Mouse (Mus musculus) thymus, adult 2 months (tissue): ENCODE data around the gene Fam221a. TPM values are rescaled to one million over a fixed set of nuclear protein-coding genes. Genes with fewer than 3 reads are reported as not detected.

ENCODE experiments used
- DNase-seq: peaks from one replicate; pipeline ENCODE4 v3.0.0; 2021
- H3K27ac ChIP-seq: fragments of 200-500 bp; 2 replicates; pipeline ENCODE4 v1.5.1; 2012; ENCODE audit warnings: low read length, control low read depth; ENCODE audit not compliant: control insufficient read depth, insufficient read depth
- H3K27me3 ChIP-seq: fragments of 200-500 bp; 2 replicates; pipeline ENCODE4 v1.6.1; 2012; ENCODE audit warnings: mild to moderate bottlenecking, low read length, moderate library complexity, mixed read lengths; ENCODE audit not compliant: control insufficient read depth, insufficient read depth
- H3K36me3 ChIP-seq: fragments of 200-500 bp; 2 replicates; pipeline ENCODE4 v1.6.1; 2012; ENCODE audit warnings: mild to moderate bottlenecking, low read length, moderate library complexity; ENCODE audit not compliant: control insufficient read depth, insufficient read depth
- H3K4me1 ChIP-seq: fragments of 200-500 bp; replicated peaks from 2 replicates; pipeline ENCODE4 v1.6.1; 2012; ENCODE audit warnings: low read length; ENCODE audit not compliant: control insufficient read depth, insufficient read depth
- H3K4me3 ChIP-seq: fragments of 200-500 bp; 2 replicates; pipeline ENCODE4 v1.5.1; 2012; ENCODE audit warnings: mild to moderate bottlenecking, low read length, control low read depth, moderate library complexity; ENCODE audit not compliant: control insufficient read depth, insufficient read depth
- CTCF ChIP-seq: fragments of 200-500 bp; IDR thresholded peaks from 2 replicates; pipeline ENCODE4 v1.5.1; 2012; ENCODE audit warnings: mild to moderate bottlenecking, control low read depth, low read length, moderate library complexity, borderline replicate concordance; ENCODE audit not compliant: control insufficient read depth, poor library complexity, insufficient read depth; ENCODE audit errors: extremely low read depth
- POLR2A ChIP-seq: fragments of 200-500 bp; IDR thresholded peaks from 2 replicates; pipeline ENCODE4 v1.6.1; 2012; ENCODE audit warnings: mild to moderate bottlenecking, low read length, control low read depth, moderate library complexity; ENCODE audit not compliant: control insufficient read depth, poor library complexity, insufficient read depth; ENCODE audit errors: extremely low read depth
- WGBS: fragments of 180-500 bp; shearing (Covaris S2); methylation state at CpG from one replicate; pipeline ENCODE4 v1.1.7; 2018; 5-methylcytosine and 5-hydroxymethylcytosine counted together
- polyA plus RNA-seq: library from polyadenylated mRNA; depleted of rRNA; stranded (reverse); fragments of >200 nt; gene quantifications from 2 replicates; pipeline ENCODE4 v1.2.3, GENCODE M21; 2012; rRNA removed

The Fam221a gene
- polyA plus RNA-seq, 1 experiment: 10.5 TPM

DNA sequence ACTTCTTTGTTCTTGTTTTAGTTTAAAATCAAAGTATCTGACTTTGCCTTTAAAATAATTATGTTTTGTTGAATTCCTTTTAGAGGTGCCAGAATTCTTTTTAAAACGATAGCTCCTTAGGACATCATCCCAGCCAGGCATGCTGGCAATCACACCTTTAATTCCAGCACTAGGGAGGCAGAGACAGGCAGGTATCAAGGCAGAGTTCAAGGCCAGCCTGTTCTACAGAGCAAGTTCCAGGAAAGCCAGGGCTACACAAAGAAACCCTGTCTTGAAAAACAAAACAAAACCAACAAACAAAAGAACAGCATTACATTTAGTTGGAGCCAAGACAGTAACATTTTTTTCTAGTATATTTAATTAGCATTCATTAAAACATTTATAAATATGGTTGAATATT, 48.4 kb downstream of the Fam221a start:
- H3K4me3 ChIP-seq: no peak overlapping the region
- DNase-seq: no peak
- TF ChIP-seq CTCF: no peak
- no peak for TF ChIP-seq POLR2A
- H3K27ac ChIP-seq: no peak overlapping the region
- H3K27me3 ChIP-seq: no peaks in the 10 kb centered on the region
- H3K4me1 ChIP-seq: no peaks in the 10 kb centered on the region
- no peaks in the 10 kb centered on the region for H3K36me3 ChIP-seq
- WGBS: 92% methylated on average over 1 of the region's 1 CpGs

GRCm38 (mm10) chr6:49437306-49437705, 69.8 kb downstream of the Fam221a start:
- no peak for TF ChIP-seq POLR2A
- no peak for TF ChIP-seq CTCF
- 82% methylated on average over 1 of the region's 1 CpGs for WGBS
- DNase-seq: no peak
- Histone ChIP-seq H3K4me1 (no peaks in the 10 kb centered on the region), H3K4me3 (no peak overlapping the region), H3K27ac (no peak overlapping the region), H3K27me3 (no peaks in the 10 kb centered on the region), H3K36me3 (no peaks in the 10 kb centered on the region)

Other genes starting within 250 kb of the Fam221a start
- gene Igf2bp3, start 152.8 kb upstream of the Fam221a start, polyA plus RNA-seq: 1.3 and 1.9 TPM in 2 replicates
- 60.9 and 69.0 TPM in 2 replicates for gene Tra2a, start 103.7 kb upstream of the Fam221a start, polyA plus RNA-seq
- 2.9 and 3.1 TPM in 2 replicates for gene Ccdc126, start 48.5 kb upstream of the Fam221a start, polyA plus RNA-seq
- not detected in 2 replicates for gene Stk31, start 27.9 kb downstream of the Fam221a start, polyA plus RNA-seq